Mouse (Mus musculus): ENCODE results near the gene Dcaf12. TPM values are rescaled to one million over a fixed set of nuclear protein-coding genes. Genes with fewer than 3 reads are reported as not detected.
A peak's percentile ranks its signal among the peaks of the same experiment; 100 is the strongest.

Dcaf12 gene
- total and polyA plus RNA-seq, 3 experiments, result 41.8 to 52.4 (median 50.8) TPM

- ATAC-seq (ENCODE audit: extremely low read depth, insufficient number of reproducible peaks, low FRiP score, poor library complexity, severe bottlenecking), result peak; percentile 63
Measured at GRCm38 (mm10) chr4:41352758-41353157, 38.1 kb upstream of the Dcaf12 start.

GRCm38 (mm10) chr4:41349199-41349591, 34.5 kb upstream of the Dcaf12 start:
- H3K4me1 ChIP-seq (ENCODE audit: insufficient read depth, low read depth, low read length), result peaks cover 40% of the 10 kb centered on the region
- ATAC-seq (ENCODE audit: extremely low read depth, insufficient number of reproducible peaks, low FRiP score, poor library complexity, severe bottlenecking) (no peak), DNase-seq (ENCODE audit: low spot score) (peak; percentile 18)
- no peak for TF ChIP-seq CTCF (IDR thresholded peaks at IDR 0.05; ENCODE audit: low read depth, low read length)
- no peak for TF ChIP-seq TAL1 (conservative IDR thresholded peaks at IDR 0.05; ENCODE audit: low read depth, low read length)
- TF ChIP-seq POLR2AphosphoS5 (IDR thresholded peaks at IDR 0.05; ENCODE audit: insufficient replicate concordance, low read depth, low read length), result no peak
- TF ChIP-seq GATA1 (IDR thresholded peaks at IDR 0.05; ENCODE audit: borderline replicate concordance, low read length), result no peak
- no peak for TF ChIP-seq GATA2 (IDR thresholded peaks at IDR 0.05; ENCODE audit: borderline replicate concordance, low read depth, low read length)
- H3K36me3 ChIP-seq (replicated peaks), result peaks cover 9% of the 10 kb centered on the region
- no peaks in the 10 kb centered on the region for H3K27me3 ChIP-seq (ENCODE audit: insufficient read depth, low read length)
- H3K9me3 ChIP-seq (replicated peaks), result no peaks in the 10 kb centered on the region
- H3K4me3 ChIP-seq (ENCODE audit: low read depth, low read length), result peak overlapping the region; percentile 80

More at GRCm38 (mm10) chr4:41352758-41353157, 38.1 kb upstream of the Dcaf12 start:
- DNase-seq (ENCODE audit: low spot score), result no peak
- Histone ChIP-seq H3K4me3 (ENCODE audit: low read depth, low read length) (no peak overlapping the region), H3K36me3 (replicated peaks) (peaks cover 36% of the 10 kb centered on the region), H3K27me3 (ENCODE audit: insufficient read depth, low read length) (no peaks in the 10 kb centered on the region), H3K9me3 (replicated peaks) (no peaks in the 10 kb centered on the region), H3K4me1 (ENCODE audit: insufficient read depth, low read depth, low read length) (peaks cover 36% of the 10 kb centered on the region)
- no peak; the same call in 1 of the 2 replicates for TF ChIP-seq TAL1 (conservative IDR thresholded peaks at IDR 0.05; ENCODE audit: low read depth, low read length)
- no peak for TF ChIP-seq POLR2AphosphoS5 (IDR thresholded peaks at IDR 0.05; ENCODE audit: insufficient replicate concordance, low read depth, low read length)
- no peak for TF ChIP-seq GATA2 (IDR thresholded peaks at IDR 0.05; ENCODE audit: borderline replicate concordance, low read depth, low read length)
- TF ChIP-seq CTCF (IDR thresholded peaks at IDR 0.05; ENCODE audit: low read depth, low read length), result no peak
- no peak for TF ChIP-seq GATA1 (IDR thresholded peaks at IDR 0.05; ENCODE audit: borderline replicate concordance, low read length)

GRCm38 (mm10) chr4:41348584-41349198, 34.0 kb upstream of the Dcaf12 start, which contains the start of gene Ubap1:
TSS of gene Ubap1 (plus strand) at chr4:41348996.
- no peaks in the 10 kb centered on the region for H3K27me3 ChIP-seq (ENCODE audit: insufficient read depth, low read length)
- ATAC-seq (ENCODE audit: extremely low read depth, insufficient number of reproducible peaks, low FRiP score, poor library complexity, severe bottlenecking), result peak; percentile 94
- peaks cover 40% of the 10 kb centered on the region for H3K4me1 ChIP-seq (ENCODE audit: insufficient read depth, low read depth, low read length)
- TF ChIP-seq GATA2 (IDR thresholded peaks at IDR 0.05; ENCODE audit: borderline replicate concordance, low read depth, low read length) (no peak), CTCF (IDR thresholded peaks at IDR 0.05; ENCODE audit: low read depth, low read length) (no peak), POLR2AphosphoS5 (IDR thresholded peaks at IDR 0.05; ENCODE audit: insufficient replicate concordance, low read depth, low read length) (no peak), GATA1 (IDR thresholded peaks at IDR 0.05; ENCODE audit: borderline replicate concordance, low read length) (no peak), TAL1 (conservative IDR thresholded peaks at IDR 0.05; ENCODE audit: low read depth, low read length) (no peak)
- peak within 1 kb of the TSS; percentile 80 for H3K4me3 ChIP-seq (ENCODE audit: low read depth, low read length)
- DNase-seq (ENCODE audit: low spot score), result peak; percentile 88
- no peaks in the 10 kb centered on the region for H3K9me3 ChIP-seq (replicated peaks)
- peaks cover 8% of the 10 kb centered on the region for H3K36me3 ChIP-seq (replicated peaks)

GRCm38 (mm10) chr4:41347839-41348238, 33.1 kb upstream of the Dcaf12 start:
- no peaks in the 10 kb centered on the region for H3K27me3 ChIP-seq (ENCODE audit: insufficient read depth, low read length)
- H3K36me3 ChIP-seq (replicated peaks), result peaks cover 5% of the 10 kb centered on the region
- TF ChIP-seq GATA1 (IDR thresholded peaks at IDR 0.05; ENCODE audit: borderline replicate concordance, low read length) (no peak), GATA2 (IDR thresholded peaks at IDR 0.05; ENCODE audit: borderline replicate concordance, low read depth, low read length) (no peak), POLR2AphosphoS5 (IDR thresholded peaks at IDR 0.05; ENCODE audit: insufficient replicate concordance, low read depth, low read length) (no peak), TAL1 (conservative IDR thresholded peaks at IDR 0.05; ENCODE audit: low read depth, low read length) (no peak), CTCF (IDR thresholded peaks at IDR 0.05; ENCODE audit: low read depth, low read length) (no peak)
- ATAC-seq (ENCODE audit: extremely low read depth, insufficient number of reproducible peaks, low FRiP score, poor library complexity, severe bottlenecking), result no peak
- H3K4me3 ChIP-seq (ENCODE audit: low read depth, low read length), result peak overlapping the region; percentile 60; the same call in 1 of the 2 replicates
- H3K4me1 ChIP-seq (ENCODE audit: insufficient read depth, low read depth, low read length), result peaks cover 34% of the 10 kb centered on the region
- DNase-seq (ENCODE audit: low spot score), result no peak
- H3K9me3 ChIP-seq (replicated peaks), result no peaks in the 10 kb centered on the region

GRCm38 (mm10) chr4:41346011-41346410, 31.3 kb upstream of the Dcaf12 start:
- H3K27me3 ChIP-seq (ENCODE audit: insufficient read depth, low read length), result no peaks in the 10 kb centered on the region
- TF ChIP-seq GATA1 (IDR thresholded peaks at IDR 0.05; ENCODE audit: borderline replicate concordance, low read length) (no peak), CTCF (IDR thresholded peaks at IDR 0.05; ENCODE audit: low read depth, low read length) (no peak), TAL1 (conservative IDR thresholded peaks at IDR 0.05; ENCODE audit: low read depth, low read length) (no peak), GATA2 (IDR thresholded peaks at IDR 0.05; ENCODE audit: borderline replicate concordance, low read depth, low read length) (no peak)
- H3K9me3 ChIP-seq (replicated peaks), result no peaks in the 10 kb centered on the region
- H3K36me3 ChIP-seq (replicated peaks), result no peaks in the 10 kb centered on the region
- peaks cover 25% of the 10 kb centered on the region for H3K4me1 ChIP-seq (ENCODE audit: insufficient read depth, low read depth, low read length)
- no peak overlapping the region for H3K4me3 ChIP-seq (ENCODE audit: low read depth, low read length)
- ATAC-seq (ENCODE audit: extremely low read depth, insufficient number of reproducible peaks, low FRiP score, poor library complexity, severe bottlenecking) (no peak), DNase-seq (ENCODE audit: low spot score) (no peak)

GRCm38 (mm10) chr4:41340912-41341550, 26.3 kb upstream of the Dcaf12 start:
- Histone ChIP-seq H3K9me3 (replicated peaks) (no peaks in the 10 kb centered on the region), H3K36me3 (replicated peaks) (no peaks in the 10 kb centered on the region), H3K4me3 (ENCODE audit: low read depth, low read length) (no peak overlapping the region), H3K4me1 (ENCODE audit: insufficient read depth, low read depth, low read length) (peaks cover 7% of the 10 kb centered on the region), H3K27me3 (ENCODE audit: insufficient read depth, low read length) (0 out of 2 replicates have a peak, but pooled peaks cover 3% of the 10 kb centered on the region)
- no peak for ATAC-seq (ENCODE audit: extremely low read depth, insufficient number of reproducible peaks, low FRiP score, poor library complexity, severe bottlenecking)
- TF ChIP-seq GATA1 (IDR thresholded peaks at IDR 0.05; ENCODE audit: borderline replicate concordance, low read length) (no peak), CTCF (IDR thresholded peaks at IDR 0.05; ENCODE audit: low read depth, low read length) (no peak), POLR2AphosphoS5 (IDR thresholded peaks at IDR 0.05; ENCODE audit: insufficient replicate concordance, low read depth, low read length) (no peak), GATA2 (IDR thresholded peaks at IDR 0.05; ENCODE audit: borderline replicate concordance, low read depth, low read length) (no peak), TAL1 (conservative IDR thresholded peaks at IDR 0.05; ENCODE audit: low read depth, low read length) (no peak)
- DNase-seq (ENCODE audit: low spot score), result no peak
